Mouse (Mus musculus): ENCODE data around the gene Tmem163.

DNA sequence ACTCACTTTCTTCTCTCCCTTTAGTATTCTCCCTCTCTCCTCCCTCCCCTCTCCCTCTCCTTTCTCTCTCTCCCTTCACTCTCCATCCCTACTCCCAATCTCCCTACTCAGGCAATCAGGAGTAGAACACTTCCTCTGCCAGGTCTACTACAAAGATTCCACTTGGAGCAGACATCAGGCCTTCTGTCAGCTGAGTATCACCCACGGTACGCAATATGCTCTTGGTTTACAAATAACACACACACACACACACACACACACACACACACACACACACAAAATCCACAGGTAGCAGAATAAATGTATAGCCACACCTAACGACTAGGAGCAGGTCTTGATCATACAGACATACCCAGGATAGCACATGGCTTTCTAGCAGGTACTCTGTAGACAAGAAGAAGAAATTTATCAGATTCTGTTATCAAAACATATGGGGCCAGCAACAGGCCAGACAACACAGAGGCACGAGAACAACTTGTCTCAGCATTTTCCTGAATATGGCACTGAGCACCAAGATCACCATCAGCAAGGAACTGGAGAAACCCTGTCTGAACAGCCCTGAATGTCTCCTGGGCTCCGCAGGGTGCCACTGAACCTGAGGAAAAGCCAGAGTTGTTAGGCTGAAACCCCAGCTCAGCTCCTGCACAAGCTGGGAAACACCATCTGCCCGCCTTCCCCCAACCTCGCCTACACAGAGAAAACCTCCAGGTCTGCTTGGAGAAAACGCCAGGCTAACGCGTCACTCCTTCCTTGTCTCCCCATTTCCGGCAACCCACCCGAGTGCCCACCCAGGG lies 36.2 kb downstream of the Tmem163 start:
- TF ChIP-seq CTCF (IDR thresholded peaks at IDR 0.05; ENCODE audit: low read depth) (no peak), EP300 (IDR thresholded peaks at IDR 0.05; ENCODE audit: low read depth) (no peak)
